Mouse (Mus musculus): ENCODE data around the gene Mrps26. TPM values are rescaled to one million over a fixed set of nuclear protein-coding genes. Genes with fewer than 3 reads are reported as not detected.
A peak's percentile ranks its signal among the peaks of the same experiment; 100 is the strongest.

The Mrps26 gene
- polyA plus RNA-seq, 1 experiment from 2014 or later = 93.1 TPM

DNA sequence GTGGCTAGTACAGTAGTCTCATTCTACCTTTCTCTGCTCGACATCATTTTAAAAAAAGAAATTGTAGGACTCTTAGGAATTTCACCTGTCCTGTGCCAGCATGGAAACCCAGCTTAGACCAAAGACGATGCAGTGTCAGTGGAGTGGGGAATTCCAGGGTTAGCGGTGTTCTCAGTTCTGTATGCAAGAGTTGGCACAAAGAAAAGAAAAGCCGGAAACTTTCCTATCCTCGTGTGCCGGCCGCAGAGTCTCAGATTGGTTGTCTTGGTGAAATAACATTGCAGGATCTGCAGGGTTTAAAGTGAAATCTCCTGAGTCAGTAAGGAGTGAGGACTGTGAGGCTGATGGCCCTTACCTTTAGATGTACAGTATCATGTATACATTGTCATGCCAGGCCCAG is 33.6 kb upstream of the Mrps26 start:
- no peak overlapping the region for H3K27ac ChIP-seq (ENCODE audit: low read depth)
- 88% methylated on average over 7 of the region's 7 CpGs for WGBS
- no peak for DNase-seq
- no peak overlapping the region for H3K9ac ChIP-seq
- TF ChIP-seq CTCF (IDR thresholded peaks at IDR 0.05; ENCODE audit: low read depth) = no peak
- no peak overlapping the region for H3K4me3 ChIP-seq (ENCODE audit: low read depth, low read length)
- no peaks in the 10 kb centered on the region for H3K27me3 ChIP-seq (ENCODE audit: insufficient read depth, low read length)
- no peaks in the 10 kb centered on the region for H3K4me1 ChIP-seq (ENCODE audit: insufficient read depth)
- ATAC-seq (ENCODE audit: insufficient read depth) = no peak
- H3K36me3 ChIP-seq (ENCODE audit: insufficient read depth) = peaks cover 19% of the 10 kb centered on the region; the same call in 1 of the 2 replicates
- H3K9me3 ChIP-seq (ENCODE audit: low read depth, low read length) = no peaks in the 10 kb centered on the region
- no peak overlapping the region for H3K4me2 ChIP-seq

DNA sequence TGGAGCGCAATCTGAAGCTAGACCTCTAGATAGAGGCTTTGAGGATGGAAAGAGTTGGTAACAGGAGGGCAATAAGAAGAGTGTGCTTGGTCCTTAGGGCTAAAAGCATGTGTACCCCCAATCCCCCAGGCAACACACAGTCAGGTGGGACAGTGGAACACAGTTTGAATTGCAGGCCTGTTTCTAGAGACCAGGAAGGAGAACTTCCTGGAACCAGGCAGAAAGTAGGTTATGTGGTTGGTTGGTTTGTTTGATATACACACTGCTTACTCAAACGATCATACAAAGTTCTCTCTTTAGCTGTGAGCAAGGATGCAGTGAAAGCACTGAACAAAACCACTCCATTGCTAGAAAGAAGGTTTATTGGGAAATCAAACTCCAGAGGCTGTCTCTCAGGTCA is 31.3 kb upstream of the Mrps26 start:
- no peak for TF ChIP-seq CTCF (IDR thresholded peaks at IDR 0.05; ENCODE audit: low read depth)
- no peak for ATAC-seq (ENCODE audit: insufficient read depth)
- no peaks in the 10 kb centered on the region for H3K9me3 ChIP-seq (ENCODE audit: low read depth, low read length)
- no peak overlapping the region for H3K4me2 ChIP-seq
- peaks cover 11% of the 10 kb centered on the region; the same call in 1 of the 2 replicates for H3K36me3 ChIP-seq (ENCODE audit: insufficient read depth)
- no peaks in the 10 kb centered on the region for H3K27me3 ChIP-seq (ENCODE audit: insufficient read depth, low read length)
- 64% methylated on average over 2 of the region's 2 CpGs for WGBS
- no peak overlapping the region for H3K9ac ChIP-seq
- DNase-seq = no peak
- H3K4me3 ChIP-seq (ENCODE audit: low read depth, low read length) = no peak overlapping the region
- H3K27ac ChIP-seq (ENCODE audit: low read depth) = no peak overlapping the region
- H3K4me1 ChIP-seq (ENCODE audit: insufficient read depth) = no peaks in the 10 kb centered on the region

DNA sequence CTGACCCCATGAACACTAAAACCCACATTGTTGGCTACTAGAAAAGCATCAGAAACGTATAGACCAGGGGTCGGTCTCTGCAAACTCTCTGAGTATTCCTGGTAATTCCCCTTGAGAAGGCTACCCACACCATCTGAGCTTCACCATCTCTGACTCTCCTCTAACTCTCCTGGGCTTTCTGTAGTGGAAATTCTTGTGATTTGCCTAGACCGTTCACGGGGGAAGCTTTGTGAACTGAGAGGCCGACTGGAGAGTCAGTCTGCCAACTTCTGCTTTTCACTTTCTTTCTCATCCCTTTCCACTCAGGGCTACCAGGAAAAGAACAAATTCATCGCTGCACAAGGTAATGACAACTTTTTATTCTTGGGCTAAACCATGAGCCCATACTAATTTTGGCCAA is 28.5 kb upstream of the Mrps26 start:
- H3K4me3 ChIP-seq (ENCODE audit: low read depth, low read length) = no peak overlapping the region
- no peaks in the 10 kb centered on the region for H3K27me3 ChIP-seq (ENCODE audit: insufficient read depth, low read length)
- ATAC-seq (ENCODE audit: insufficient read depth) (no peak), DNase-seq (no peak)
- H3K36me3 ChIP-seq (ENCODE audit: insufficient read depth) = peaks cover 19% of the 10 kb centered on the region; the same call in 1 of the 2 replicates
- H3K4me1 ChIP-seq (ENCODE audit: insufficient read depth) = no peaks in the 10 kb centered on the region
- no peak for TF ChIP-seq CTCF (IDR thresholded peaks at IDR 0.05; ENCODE audit: low read depth)
- no peaks in the 10 kb centered on the region for H3K9me3 ChIP-seq (ENCODE audit: low read depth, low read length)
- H3K27ac ChIP-seq (ENCODE audit: low read depth) = no peak overlapping the region
- no peak overlapping the region for H3K4me2 ChIP-seq
- 84% methylated on average over 6 of the region's 6 CpGs for WGBS
- no peak overlapping the region for H3K9ac ChIP-seq

- H3K27me3 ChIP-seq (ENCODE audit: insufficient read depth, low read length) = no peaks in the 10 kb centered on the region
- H3K4me2 ChIP-seq = no peak overlapping the region
- H3K36me3 ChIP-seq (ENCODE audit: insufficient read depth) = peaks cover 33% of the 10 kb centered on the region
- ATAC-seq (ENCODE audit: insufficient read depth) (peak; percentile 84), DNase-seq (peak; percentile 70)
- H3K4me3 ChIP-seq (ENCODE audit: low read depth, low read length) = no peak overlapping the region
- 67% methylated on average over 3 of the region's 3 CpGs for WGBS
- no peak for TF ChIP-seq CTCF (IDR thresholded peaks at IDR 0.05; ENCODE audit: low read depth)
- H3K4me1 ChIP-seq (ENCODE audit: insufficient read depth) = no peaks in the 10 kb centered on the region
- peak overlapping the region; percentile 55; the same call in 1 of the 2 replicates for H3K27ac ChIP-seq (ENCODE audit: low read depth)
- no peak overlapping the region for H3K9ac ChIP-seq
- no peaks in the 10 kb centered on the region for H3K9me3 ChIP-seq (ENCODE audit: low read depth, low read length)
Measured at GRCm38 (mm10) chr2:130536890-130537289, 26.7 kb upstream of the Mrps26 start.

GRCm38 (mm10) chr2:130538876-130539546 is 24.5 kb upstream of the Mrps26 start:
- H3K9me3 ChIP-seq (ENCODE audit: low read depth, low read length) = no peaks in the 10 kb centered on the region
- H3K27me3 ChIP-seq (ENCODE audit: insufficient read depth, low read length) = no peaks in the 10 kb centered on the region
- H3K9ac ChIP-seq = no peak overlapping the region
- no peak overlapping the region for H3K27ac ChIP-seq (ENCODE audit: low read depth)
- DNase-seq (no peak), ATAC-seq (ENCODE audit: insufficient read depth) (no peak)
- H3K4me2 ChIP-seq = no peak overlapping the region
- H3K36me3 ChIP-seq (ENCODE audit: insufficient read depth) = peaks cover 46% of the 10 kb centered on the region
- WGBS = 84% methylated on average over 8 of the region's 8 CpGs
- no peak overlapping the region for H3K4me3 ChIP-seq (ENCODE audit: low read depth, low read length)
- TF ChIP-seq CTCF (IDR thresholded peaks at IDR 0.05; ENCODE audit: low read depth) = no peak
- no peaks in the 10 kb centered on the region for H3K4me1 ChIP-seq (ENCODE audit: insufficient read depth)

DNA sequence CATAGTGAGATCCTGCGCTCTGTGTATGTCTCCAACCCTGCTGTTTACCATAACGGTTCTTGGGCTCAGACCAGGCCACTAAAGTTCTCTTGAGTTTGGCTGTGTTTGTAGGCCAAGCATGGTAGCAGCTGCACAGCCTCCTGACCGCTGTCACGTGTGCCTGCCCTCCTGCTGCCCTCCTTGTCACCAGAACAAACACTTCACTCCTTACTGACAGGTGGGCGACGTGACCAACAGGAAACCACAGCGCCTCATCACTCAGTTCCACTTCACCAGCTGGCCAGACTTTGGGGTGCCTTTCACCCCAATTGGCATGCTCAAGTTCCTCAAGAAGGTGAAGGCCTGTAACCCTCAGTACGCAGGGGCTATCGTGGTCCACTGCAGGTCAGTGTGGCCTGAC is 23.3 kb upstream of the Mrps26 start:
- ATAC-seq (ENCODE audit: insufficient read depth) = no peak
- H3K9me3 ChIP-seq (ENCODE audit: low read depth, low read length) = no peaks in the 10 kb centered on the region
- no peak overlapping the region for H3K4me2 ChIP-seq
- no peaks in the 10 kb centered on the region for H3K4me1 ChIP-seq (ENCODE audit: insufficient read depth)
- H3K27ac ChIP-seq (ENCODE audit: low read depth) = no peak overlapping the region
- peaks cover 59% of the 10 kb centered on the region for H3K36me3 ChIP-seq (ENCODE audit: insufficient read depth)
- no peak overlapping the region for H3K4me3 ChIP-seq (ENCODE audit: low read depth, low read length)
- no peak for DNase-seq
- no peak overlapping the region for H3K9ac ChIP-seq
- no peaks in the 10 kb centered on the region for H3K27me3 ChIP-seq (ENCODE audit: insufficient read depth, low read length)
- TF ChIP-seq CTCF (IDR thresholded peaks at IDR 0.05; ENCODE audit: low read depth) = no peak
- WGBS = 67% methylated on average over 9 of the region's 9 CpGs

GRCm38 (mm10) chr2:130546957-130547356 is 16.6 kb upstream of the Mrps26 start:
- Histone ChIP-seq H3K4me3 (ENCODE audit: low read depth, low read length) (no peak overlapping the region), H3K36me3 (ENCODE audit: insufficient read depth) (peaks cover 83% of the 10 kb centered on the region), H3K9me3 (ENCODE audit: low read depth, low read length) (no peaks in the 10 kb centered on the region), H3K4me1 (ENCODE audit: insufficient read depth) (no peaks in the 10 kb centered on the region), H3K9ac (no peak overlapping the region), H3K27ac (ENCODE audit: low read depth) (no peak overlapping the region), H3K27me3 (ENCODE audit: insufficient read depth, low read length) (no peaks in the 10 kb centered on the region), H3K4me2 (no peak overlapping the region)
- DNase-seq (no peak), ATAC-seq (ENCODE audit: insufficient read depth) (no peak)
- 85% methylated on average over 8 of the region's 8 CpGs for WGBS
- no peak for TF ChIP-seq CTCF (IDR thresholded peaks at IDR 0.05; ENCODE audit: low read depth)

All from lung, embryonic 14.5 days (tissue).